Mouse (Mus musculus): ENCODE results near the gene Sec22c. TPM values are rescaled to one million over a fixed set of nuclear protein-coding genes. Genes with fewer than 3 reads are reported as not detected.
A peak's percentile ranks its signal among the peaks of the same experiment; 100 is the strongest.

The Sec22c gene
- total RNA-seq, 1 experiment from 2014 or later = 4.4 TPM

DNA sequence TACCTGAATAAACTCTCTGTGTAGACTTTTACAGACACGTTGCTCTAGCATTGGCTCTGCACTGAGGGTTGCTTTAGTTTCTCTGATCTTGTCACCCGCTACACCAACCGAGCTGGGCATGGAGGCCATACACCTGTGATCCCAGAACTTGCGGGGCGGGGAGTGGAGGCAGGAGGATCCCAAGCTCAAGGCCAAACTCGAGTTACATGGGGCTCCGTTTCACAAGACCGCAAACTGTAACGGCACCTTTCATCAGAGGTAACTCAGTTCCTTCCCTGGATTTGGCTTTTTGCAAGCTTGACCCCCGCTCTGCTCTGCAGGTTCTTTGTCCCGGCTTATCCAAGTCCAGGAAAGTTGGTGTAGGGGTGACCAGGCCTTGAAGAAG, 1.0 kb downstream of the Sec22c start:
- ATAC-seq (replicated peaks in 1 of 2; ENCODE audit: insufficient read depth in 1 of 2, low FRiP score in 2 of 2, low TSS enrichment in 1 of 2, low read depth in 1 of 2, poor library complexity in 2 of 2, severe bottlenecking in 2 of 2) = no peak

DNA sequence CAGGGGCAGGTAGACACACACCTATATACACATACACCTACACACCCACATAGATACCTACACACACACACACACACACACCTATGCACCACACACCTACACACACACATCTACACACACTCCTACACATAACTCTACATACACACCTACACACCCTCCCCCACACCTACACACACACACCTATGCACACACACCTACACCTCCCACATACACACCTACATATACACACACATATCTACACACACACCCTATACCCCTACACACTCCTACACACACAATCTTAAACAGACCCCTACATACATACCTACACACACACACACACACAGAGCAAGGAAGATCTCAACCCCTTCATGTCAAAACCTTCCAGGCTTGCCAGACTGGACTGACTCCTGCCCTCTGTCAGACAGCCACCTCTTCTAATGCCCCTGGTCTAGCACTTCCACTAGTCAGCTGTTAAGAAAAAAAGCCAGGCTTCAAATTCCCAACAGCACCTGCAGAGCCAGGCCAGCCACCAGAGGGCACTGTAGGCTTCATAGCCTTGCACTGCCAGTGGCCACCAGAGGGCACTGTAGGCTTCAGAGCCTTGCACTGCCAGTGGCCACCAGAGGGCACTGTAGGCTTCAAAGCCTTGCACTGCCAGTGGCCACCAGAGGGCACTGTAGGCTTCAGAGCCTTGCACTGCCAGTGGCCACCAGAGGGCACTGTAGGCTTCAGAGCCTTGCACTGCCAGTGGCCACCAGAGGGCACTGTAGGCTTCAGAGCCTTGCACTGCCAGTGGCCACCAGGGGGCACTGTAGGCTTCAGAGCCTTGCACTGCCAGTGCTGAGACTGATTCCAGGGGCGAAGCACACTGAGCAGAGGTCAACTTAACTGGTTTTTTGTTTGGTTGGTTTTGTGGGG, 7.9 kb downstream of the Sec22c start:
- peak; percentile 49 to 62; a peak in 3 of 4 replicates for ATAC-seq (replicated peaks in 1 of 2; ENCODE audit: insufficient read depth in 1 of 2, low FRiP score in 2 of 2, low TSS enrichment in 1 of 2, low read depth in 1 of 2, poor library complexity in 2 of 2, severe bottlenecking in 2 of 2)

DNA sequence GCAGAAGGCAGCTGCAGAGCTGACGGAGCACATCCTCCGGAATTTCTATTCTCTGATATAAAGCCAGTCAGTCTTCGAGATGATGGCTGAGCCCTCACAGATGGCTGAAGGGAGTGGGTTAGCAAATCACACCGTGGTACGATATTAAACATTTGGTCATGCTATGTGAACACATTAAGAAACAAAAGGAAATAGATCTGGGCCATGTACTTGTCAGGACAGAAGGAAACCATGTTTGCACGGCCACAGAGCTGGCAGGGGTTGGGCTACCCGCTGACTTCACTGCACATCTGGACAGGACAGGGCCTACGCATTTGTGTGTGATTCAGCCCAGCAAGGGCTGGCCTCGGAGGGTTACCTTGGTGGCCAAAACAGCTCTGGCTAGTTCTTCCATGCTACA, 8.7 kb downstream of the Sec22c start:
- ATAC-seq (replicated peaks in 1 of 2; ENCODE audit: insufficient read depth in 1 of 2, low FRiP score in 2 of 2, low TSS enrichment in 1 of 2, low read depth in 1 of 2, poor library complexity in 2 of 2, severe bottlenecking in 2 of 2) = no peak

DNA sequence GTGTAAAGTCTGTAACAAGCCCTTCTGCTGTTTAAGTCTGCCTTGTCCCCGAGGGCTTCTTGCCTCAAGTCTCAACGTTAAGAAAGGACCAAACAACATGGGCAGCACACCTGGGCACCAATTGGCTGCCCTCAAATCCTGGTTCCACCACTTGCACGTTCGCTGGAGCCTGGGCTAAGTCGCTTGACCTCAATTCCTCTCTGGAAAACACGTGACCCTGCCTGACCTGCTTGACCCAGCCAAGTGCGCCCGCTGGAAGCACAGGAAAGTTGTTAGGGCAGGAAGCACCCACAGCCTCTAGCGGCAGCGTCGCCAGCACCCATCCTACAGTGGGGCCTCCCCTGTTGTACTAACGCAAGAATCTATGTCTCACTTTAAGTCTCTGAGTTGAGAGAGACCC, 10.6 kb downstream of the Sec22c start:
- no peak for ATAC-seq (replicated peaks in 1 of 2; ENCODE audit: insufficient read depth in 1 of 2, low FRiP score in 2 of 2, low TSS enrichment in 1 of 2, low read depth in 1 of 2, poor library complexity in 2 of 2, severe bottlenecking in 2 of 2)

DNA sequence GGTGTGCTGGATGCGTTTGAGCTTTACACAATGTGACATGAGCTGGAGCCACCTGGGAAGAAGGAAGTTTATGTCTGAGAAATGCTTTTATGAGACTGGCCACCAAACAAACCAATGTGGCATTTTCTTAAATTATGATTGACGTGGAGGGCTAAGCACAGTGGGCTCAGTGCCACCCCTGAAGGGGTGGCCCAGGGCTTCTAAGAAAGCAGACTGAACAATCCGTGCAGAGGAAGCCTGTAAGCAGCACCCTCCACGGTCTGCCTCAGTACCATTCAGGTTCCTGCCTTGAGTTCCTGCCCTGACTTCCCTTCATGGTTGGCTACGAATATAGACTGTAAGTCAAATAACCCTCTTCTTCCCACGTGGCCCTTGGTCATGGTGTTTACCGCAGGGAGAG, 14.6 kb downstream of the Sec22c start:
- ATAC-seq (replicated peaks in 1 of 2; ENCODE audit: insufficient read depth in 1 of 2, low FRiP score in 2 of 2, low TSS enrichment in 1 of 2, low read depth in 1 of 2, poor library complexity in 2 of 2, severe bottlenecking in 2 of 2) = no peak

DNA sequence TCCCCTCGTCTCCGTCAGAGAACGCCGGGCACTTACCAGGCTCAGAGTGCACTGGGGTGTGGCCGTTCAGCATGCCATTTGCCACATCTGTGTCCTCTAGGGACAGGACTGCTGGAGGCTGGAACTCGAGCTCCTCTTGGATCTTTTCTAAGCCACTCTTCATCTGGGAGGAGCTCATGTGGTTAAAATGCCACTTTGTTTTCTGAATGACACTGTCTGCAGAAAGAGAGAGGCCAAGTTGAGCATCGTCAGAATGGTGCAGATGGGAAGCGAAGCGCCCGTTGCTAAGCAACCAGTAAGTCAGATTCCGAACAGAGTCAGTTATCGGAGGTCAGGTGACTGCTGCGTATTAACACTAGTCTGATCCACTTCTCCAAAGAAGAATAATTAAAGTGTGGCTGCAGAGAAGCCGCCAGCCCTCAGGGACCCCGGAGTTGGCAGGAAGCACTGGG, 15.1 kb downstream of the Sec22c start:
- ATAC-seq (replicated peaks in 1 of 2; ENCODE audit: insufficient read depth in 1 of 2, low FRiP score in 2 of 2, low TSS enrichment in 1 of 2, low read depth in 1 of 2, poor library complexity in 2 of 2, severe bottlenecking in 2 of 2) = no peak

DNA sequence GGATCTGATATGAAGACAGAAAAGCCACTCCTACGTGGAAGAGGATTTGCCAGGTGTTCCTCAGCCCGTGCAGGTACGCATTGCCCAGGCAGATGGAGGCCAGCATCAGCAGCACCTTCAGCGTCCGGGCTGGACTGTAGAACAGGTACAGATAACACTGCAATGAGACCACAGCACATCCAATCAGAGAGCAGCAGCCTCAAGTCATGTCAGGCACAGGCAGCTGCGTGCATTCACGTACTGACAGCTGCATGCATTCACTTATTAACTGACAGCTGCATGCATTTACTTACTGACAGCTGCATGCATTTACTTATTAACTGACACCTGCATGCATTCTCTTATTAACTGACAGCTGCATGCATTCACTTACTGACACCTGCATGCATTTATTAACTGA, 20.6 kb downstream of the Sec22c start:
- no peak for ATAC-seq (replicated peaks in 1 of 2; ENCODE audit: insufficient read depth in 1 of 2, low FRiP score in 2 of 2, low TSS enrichment in 1 of 2, low read depth in 1 of 2, poor library complexity in 2 of 2, severe bottlenecking in 2 of 2)

DNA sequence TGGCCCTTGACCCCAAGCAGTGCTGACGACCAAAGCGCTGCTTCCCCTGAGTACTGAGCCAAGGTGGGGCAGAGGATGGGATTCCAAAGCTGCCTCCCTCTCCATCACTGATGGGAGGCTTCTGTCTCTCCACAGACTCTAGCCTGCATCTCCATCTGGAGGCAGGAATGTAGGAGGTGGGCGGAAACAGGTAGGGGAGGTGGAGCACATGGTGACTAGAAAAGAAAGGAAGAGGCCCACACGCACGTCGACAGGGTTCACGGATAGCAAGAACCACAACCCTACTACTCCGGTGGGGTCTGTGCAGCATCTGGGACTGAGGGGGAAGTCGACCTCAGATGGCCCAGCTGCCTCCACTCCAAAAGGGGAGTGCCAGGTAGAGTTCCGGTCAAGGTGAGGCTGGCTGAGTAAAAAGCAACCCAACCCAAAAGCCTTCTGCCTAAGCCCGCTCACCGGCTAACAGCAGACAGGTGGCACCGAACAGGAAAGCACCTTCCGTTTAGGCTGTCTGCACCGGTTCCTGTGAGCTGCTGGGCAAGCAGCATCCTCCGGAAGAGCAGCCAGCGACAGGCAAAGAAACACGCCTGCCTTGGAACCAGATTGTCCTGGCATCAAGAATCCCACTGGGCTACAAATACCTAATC, 23.1 kb downstream of the Sec22c start:
- 0 out of 4 replicates have a peak, but pooled peaks of 1 of the 2 experiments have one; percentile 13 for ATAC-seq (replicated peaks in 1 of 2; ENCODE audit: insufficient read depth in 1 of 2, low FRiP score in 2 of 2, low TSS enrichment in 1 of 2, low read depth in 1 of 2, poor library complexity in 2 of 2, severe bottlenecking in 2 of 2)

DNA sequence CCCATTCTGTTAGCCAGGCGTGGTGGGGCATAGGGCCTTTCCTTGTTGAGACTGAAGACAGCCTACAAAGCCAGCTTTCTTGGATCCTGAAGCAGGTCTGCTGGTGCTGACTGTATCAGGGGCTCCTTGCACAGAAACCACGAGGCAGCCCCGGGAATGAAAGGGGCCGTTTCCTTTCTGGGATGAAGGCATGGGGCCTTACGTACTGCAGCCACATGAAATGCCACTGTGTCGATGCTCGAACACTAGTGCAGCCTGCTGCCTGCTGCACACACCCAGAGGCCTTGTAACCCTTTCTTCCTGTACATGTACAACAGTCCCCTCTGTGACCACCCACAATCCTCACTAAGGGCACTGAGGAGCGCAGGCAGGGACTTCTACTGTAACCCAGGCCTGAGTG, 24.1 kb downstream of the Sec22c start:
- no peak for ATAC-seq (replicated peaks in 1 of 2; ENCODE audit: insufficient read depth in 1 of 2, low FRiP score in 2 of 2, low TSS enrichment in 1 of 2, low read depth in 1 of 2, poor library complexity in 2 of 2, severe bottlenecking in 2 of 2)

DNA sequence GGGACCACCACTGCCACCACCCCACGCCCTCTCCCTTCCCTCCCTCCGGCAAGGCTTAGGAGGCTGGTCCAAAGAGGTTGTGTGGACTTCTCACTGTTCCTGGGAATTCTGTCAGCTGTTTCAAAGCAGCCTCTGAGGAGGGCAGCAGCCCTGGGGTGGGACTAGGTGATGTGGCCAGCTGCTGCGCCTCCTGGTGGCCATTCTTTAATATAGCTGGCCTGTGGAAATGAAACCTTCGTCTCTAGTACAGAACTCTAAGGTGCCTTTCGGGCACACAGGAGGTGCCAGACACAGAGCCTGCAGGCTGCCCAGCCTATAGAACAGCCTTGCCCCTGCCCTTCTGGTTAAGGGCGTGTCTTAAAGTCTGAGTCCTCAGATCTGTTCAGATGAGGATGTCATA, 25.7 kb downstream of the Sec22c start:
- peak; percentile 9 to 18; a peak in 1 of 4 replicates for ATAC-seq (replicated peaks in 1 of 2; ENCODE audit: insufficient read depth in 1 of 2, low FRiP score in 2 of 2, low TSS enrichment in 1 of 2, low read depth in 1 of 2, poor library complexity in 2 of 2, severe bottlenecking in 2 of 2)

DNA sequence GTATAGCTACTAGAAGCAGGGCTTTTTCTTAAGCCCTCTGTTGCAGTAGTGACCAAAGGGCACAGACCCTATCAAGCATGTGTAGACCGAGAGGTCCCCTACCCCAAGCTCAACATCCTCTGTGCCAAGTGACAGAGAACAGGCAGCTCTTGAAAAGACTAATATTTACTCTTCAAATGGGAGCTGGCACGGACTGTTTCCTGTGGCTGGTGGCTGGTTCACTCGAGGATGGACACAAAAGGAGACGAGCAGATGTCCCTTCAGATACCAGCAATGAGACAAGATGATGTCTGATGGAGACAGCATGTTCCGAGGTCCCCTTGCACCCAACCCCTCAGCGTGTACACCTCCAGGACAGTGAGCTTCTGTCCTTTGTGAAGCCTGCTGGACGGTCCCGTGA, 27.8 kb downstream of the Sec22c start:
- ATAC-seq (replicated peaks in 1 of 2; ENCODE audit: insufficient read depth in 1 of 2, low FRiP score in 2 of 2, low TSS enrichment in 1 of 2, low read depth in 1 of 2, poor library complexity in 2 of 2, severe bottlenecking in 2 of 2) = no peak; a peak in 1 of 4 replicates

DNA sequence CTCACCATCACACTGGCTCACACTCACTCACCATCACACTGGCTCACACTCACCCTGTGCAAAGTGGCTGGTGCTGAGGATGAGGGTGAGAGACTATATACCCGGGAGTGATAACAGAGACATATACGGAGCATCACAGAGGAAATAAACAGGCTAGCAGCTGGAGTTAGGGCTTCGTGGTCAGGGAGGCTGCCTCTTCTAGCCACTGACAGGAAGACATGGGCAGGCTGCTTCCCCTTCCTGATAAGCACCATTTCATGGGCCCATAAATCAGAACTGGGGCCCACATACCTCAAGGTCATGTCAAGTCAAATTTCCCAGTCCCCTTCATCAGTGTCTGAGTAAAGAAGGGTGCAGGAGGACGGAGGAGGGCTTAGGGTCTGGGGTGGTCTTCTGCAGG, 28.2 kb downstream of the Sec22c start:
- ATAC-seq (replicated peaks in 1 of 2; ENCODE audit: insufficient read depth in 1 of 2, low FRiP score in 2 of 2, low TSS enrichment in 1 of 2, low read depth in 1 of 2, poor library complexity in 2 of 2, severe bottlenecking in 2 of 2) = peak; percentile 78 to 79

DNA sequence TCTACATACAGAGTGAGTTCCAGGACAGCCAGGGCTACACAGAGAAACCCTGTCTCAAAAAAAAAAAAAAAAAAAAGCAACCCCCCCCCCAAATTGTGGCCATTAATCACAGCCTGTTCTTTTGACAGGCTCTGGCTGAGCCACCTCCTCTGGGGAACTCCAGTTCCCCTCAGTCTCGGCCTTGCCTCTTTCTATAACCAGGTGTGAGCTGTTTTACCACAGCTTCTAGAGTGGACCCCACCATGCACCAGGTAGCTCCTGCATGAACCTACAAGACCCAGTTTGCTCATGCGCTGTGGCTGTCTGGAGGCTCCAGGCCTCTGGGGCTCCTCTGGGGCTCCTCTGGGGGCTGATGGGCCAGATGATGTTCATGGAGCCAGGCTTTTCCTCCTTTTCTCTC, 29.7 kb downstream of the Sec22c start:
- no peak for ATAC-seq (replicated peaks in 1 of 2; ENCODE audit: insufficient read depth in 1 of 2, low FRiP score in 2 of 2, low TSS enrichment in 1 of 2, low read depth in 1 of 2, poor library complexity in 2 of 2, severe bottlenecking in 2 of 2)

DNA sequence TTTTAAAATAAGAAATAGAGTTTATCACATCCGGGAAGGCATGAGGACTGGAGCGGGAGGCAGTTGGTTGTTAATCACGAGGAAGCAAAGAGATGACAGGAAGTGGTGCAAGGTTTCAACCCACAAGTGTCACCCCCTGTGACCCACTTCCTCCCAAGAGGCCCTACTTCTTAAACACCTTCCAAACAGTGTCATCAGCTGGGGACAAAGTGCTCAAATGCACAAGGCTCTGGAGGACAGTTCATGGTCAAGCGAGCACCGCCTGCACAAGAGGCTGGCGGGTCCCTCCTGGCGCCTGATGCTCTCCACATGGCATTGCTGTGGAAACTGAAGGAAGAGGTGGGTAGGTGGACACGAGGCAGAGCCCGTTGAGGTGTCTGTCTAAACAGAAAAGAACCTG, 30.3 kb downstream of the Sec22c start:
- peak; percentile 34 to 56; a peak in 3 of 4 replicates for ATAC-seq (replicated peaks in 1 of 2; ENCODE audit: insufficient read depth in 1 of 2, low FRiP score in 2 of 2, low TSS enrichment in 1 of 2, low read depth in 1 of 2, poor library complexity in 2 of 2, severe bottlenecking in 2 of 2)

DNA sequence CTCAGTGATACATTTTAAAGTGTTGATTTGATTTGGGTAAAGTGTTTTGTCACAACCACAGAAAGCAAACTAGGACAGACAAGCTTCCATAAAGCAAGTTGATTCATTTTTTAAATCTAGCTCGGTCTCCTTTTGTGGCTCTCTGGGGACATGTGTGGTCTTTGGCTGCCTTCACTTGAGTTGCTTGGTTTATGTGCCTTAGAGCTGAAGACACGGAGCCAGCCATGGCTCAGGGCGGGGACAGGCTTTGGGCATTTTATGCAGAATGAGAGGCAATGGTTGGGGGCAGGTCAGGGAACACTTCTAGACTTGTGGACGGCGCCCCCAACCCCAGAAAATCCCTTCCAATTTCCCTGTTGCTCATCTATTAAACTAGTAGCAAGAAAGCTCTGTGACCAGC, 31.6 kb downstream of the Sec22c start:
- no peak for ATAC-seq (replicated peaks in 1 of 2; ENCODE audit: insufficient read depth in 1 of 2, low FRiP score in 2 of 2, low TSS enrichment in 1 of 2, low read depth in 1 of 2, poor library complexity in 2 of 2, severe bottlenecking in 2 of 2)

DNA sequence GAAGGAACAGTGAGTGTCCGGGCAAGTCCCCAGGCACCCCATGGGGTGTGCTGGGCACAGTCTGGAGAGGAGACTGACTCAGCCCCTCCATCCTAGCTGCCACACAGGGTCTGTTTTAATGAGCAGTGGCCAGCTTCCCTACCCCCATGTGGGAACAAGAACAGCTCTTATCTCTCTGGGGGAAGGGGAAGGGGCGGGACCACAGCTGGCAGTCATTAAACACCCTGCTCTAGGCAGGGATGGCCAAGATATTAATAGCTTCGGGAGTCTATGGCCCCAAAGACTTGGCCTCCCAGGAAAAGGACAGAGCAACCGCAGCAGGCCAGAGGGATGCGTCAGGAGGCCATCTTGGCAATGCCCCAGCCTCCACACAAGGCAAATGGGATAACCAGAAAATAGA, 33.0 kb downstream of the Sec22c start:
- no peak for ATAC-seq (replicated peaks in 1 of 2; ENCODE audit: insufficient read depth in 1 of 2, low FRiP score in 2 of 2, low TSS enrichment in 1 of 2, low read depth in 1 of 2, poor library complexity in 2 of 2, severe bottlenecking in 2 of 2)

DNA sequence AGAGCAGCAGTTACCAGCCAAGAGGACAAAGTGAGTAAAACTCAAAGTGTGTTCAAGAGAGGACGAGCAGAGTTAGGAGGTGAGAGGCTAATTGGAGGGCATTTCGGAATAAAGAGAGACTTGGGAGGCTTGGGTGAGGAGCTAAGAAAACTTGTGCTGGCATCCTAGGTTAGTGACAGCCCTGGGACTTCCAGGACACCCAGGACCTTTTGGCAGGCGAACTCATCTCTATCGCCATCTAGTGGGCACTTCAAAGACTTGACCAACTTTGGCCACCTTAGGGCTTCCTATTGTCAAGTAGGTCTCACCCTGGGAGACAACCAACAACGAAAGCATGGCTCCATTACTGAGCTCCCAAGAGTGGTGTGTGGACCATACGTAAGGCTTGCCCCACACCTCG, 34.0 kb downstream of the Sec22c start:
- ATAC-seq (replicated peaks in 1 of 2; ENCODE audit: insufficient read depth in 1 of 2, low FRiP score in 2 of 2, low TSS enrichment in 1 of 2, low read depth in 1 of 2, poor library complexity in 2 of 2, severe bottlenecking in 2 of 2) = peak; percentile 28 to 43; a peak in 1 of 4 replicates

DNA sequence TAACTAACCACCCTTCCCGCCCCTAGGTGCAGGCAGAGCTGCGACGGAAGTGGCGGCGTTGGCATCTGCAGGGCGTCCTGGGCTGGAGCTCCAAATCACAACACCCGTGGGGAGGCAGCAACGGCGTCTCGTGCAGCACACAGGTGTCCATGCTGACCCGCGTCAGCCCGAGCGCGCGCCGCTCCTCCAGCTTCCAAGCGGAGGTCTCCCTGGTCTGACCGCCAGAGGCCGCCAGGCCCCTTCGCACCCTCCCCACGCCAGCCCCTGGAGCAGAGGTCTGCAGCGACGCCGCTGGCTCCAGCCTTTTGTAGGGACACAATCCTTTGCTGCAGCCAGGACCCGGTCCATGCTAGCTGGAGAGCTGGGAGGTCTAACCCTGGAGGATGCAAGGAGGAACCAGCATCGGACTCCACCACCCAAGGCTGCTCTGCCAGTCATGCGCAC, 35.9 kb downstream of the Sec22c start:
- ATAC-seq (replicated peaks in 1 of 2; ENCODE audit: insufficient read depth in 1 of 2, low FRiP score in 2 of 2, low TSS enrichment in 1 of 2, low read depth in 1 of 2, poor library complexity in 2 of 2, severe bottlenecking in 2 of 2) = peak; percentile 58 to 62; a peak in 3 of 4 replicates

Measured in hematopoietic stem cell, adult 5-6 weeks (primary cell).